Mouse (Mus musculus): ENCODE data around the gene Rhbdd3. TPM values are rescaled to one million over a fixed set of nuclear protein-coding genes. Genes with fewer than 3 reads are reported as not detected.

Gene Rhbdd3
- polyA plus RNA-seq, 1 experiment from 2014 or later = 30.9 TPM

Other genes starting within 250 kb of the Rhbdd3 start
- gene Nf2, start 249.4 kb upstream of the Rhbdd3 start, polyA plus RNA-seq (2015; fragmentation: Nextera tagmentation; extraction: Ambion mirVana) = 64.4 and 67.0 TPM in 2 replicates
- 134 and 142 TPM in 2 replicates for gene Nipsnap1, start 225.0 kb upstream of the Rhbdd3 start, polyA plus RNA-seq (2015; fragmentation: Nextera tagmentation; extraction: Ambion mirVana)
- gene Thoc5, start 203.6 kb upstream of the Rhbdd3 start, polyA plus RNA-seq (2015; fragmentation: Nextera tagmentation; extraction: Ambion mirVana) = 55.9 and 57.3 TPM in 2 replicates
- 3.1 and 3.4 TPM in 2 replicates for gene Nefh, start 150.9 kb upstream of the Rhbdd3 start, polyA plus RNA-seq (2015; fragmentation: Nextera tagmentation; extraction: Ambion mirVana)
- 86.8 and 92.2 TPM in 2 replicates for gene Ap1b1, start 112.1 kb upstream of the Rhbdd3 start, polyA plus RNA-seq (2015; fragmentation: Nextera tagmentation; extraction: Ambion mirVana)
- 0.84 and 1.2 TPM in 2 replicates for gene Rasl10a, start 40.8 kb upstream of the Rhbdd3 start, polyA plus RNA-seq (2015; fragmentation: Nextera tagmentation; extraction: Ambion mirVana)
- gene Gas2l1, start 33.6 kb upstream of the Rhbdd3 start, polyA plus RNA-seq (2015; fragmentation: Nextera tagmentation; extraction: Ambion mirVana) = 19.1 and 20.2 TPM in 2 replicates
- gene Ewsr1, start 340 bp downstream of the Rhbdd3 start, polyA plus RNA-seq (2015; fragmentation: Nextera tagmentation; extraction: Ambion mirVana) = 670 and 686 TPM in 2 replicates
- 13.8 and 15.9 TPM in 2 replicates for gene Emid1, start 53.3 kb downstream of the Rhbdd3 start, polyA plus RNA-seq (2015; fragmentation: Nextera tagmentation; extraction: Ambion mirVana)
- gene Kremen1, start 162.6 kb downstream of the Rhbdd3 start, polyA plus RNA-seq (2015; fragmentation: Nextera tagmentation; extraction: Ambion mirVana) = 6.5 and 7.5 TPM in 2 replicates

Data from hindbrain, embryonic 13.5 days (tissue).